Mouse (Mus musculus) right cerebral cortex, postnatal 36 days (tissue): ENCODE measurements around the gene Pank4.

Experiments
- DNase-seq, 2 experiments: peaks; one replicate each; pipeline ENCODE4 v3.0.0; 2022; ENCODE audit warnings: low spot score in 2 of 2, mixed read lengths in 1 of 2

Gene Pank4

GRCm38 (mm10) chr4:154943323-154944039 is 20.4 kb upstream of the Pank4 start:
- DNase-seq: no peak

- peak; percentile 45 to 76 for DNase-seq
Observed at GRCm38 (mm10) chr4:154944121-154944590, 19.8 kb upstream of the Pank4 start.

- DNase-seq: peak in 1 of 2 experiments; percentile 38
Observed at GRCm38 (mm10) chr4:154946319-154946718, 17.6 kb upstream of the Pank4 start.

- DNase-seq: peak in 1 of 2 experiments; percentile 30
Observed at GRCm38 (mm10) chr4:154948066-154948939, 15.6 kb upstream of the Pank4 start.

GRCm38 (mm10) chr4:154948940-154949588 is 14.9 kb upstream of the Pank4 start:
- no peak for DNase-seq

GRCm38 (mm10) chr4:154949589-154949982 is 14.3 kb upstream of the Pank4 start:
- no peak for DNase-seq

- no peak for DNase-seq
Observed at GRCm38 (mm10) chr4:154952461-154953241, 11.3 kb upstream of the Pank4 start.

GRCm38 (mm10) chr4:154956604-154957003 is 7.3 kb upstream of the Pank4 start:
- no peak for DNase-seq

- peak in 1 of 2 experiments; percentile 70 for DNase-seq
Observed at GRCm38 (mm10) chr4:154957289-154957993, 6.5 kb upstream of the Pank4 start.

GRCm38 (mm10) chr4:154958171-154958570 is 5.8 kb upstream of the Pank4 start:
- DNase-seq: peak; percentile 46 to 63

GRCm38 (mm10) chr4:154958621-154959020 is 5.3 kb upstream of the Pank4 start:
- DNase-seq: no peak

- DNase-seq: no peak
Observed at GRCm38 (mm10) chr4:154960021-154960689, 3.8 kb upstream of the Pank4 start.

- DNase-seq: peak; percentile 49 to 52
Observed at GRCm38 (mm10) chr4:154960690-154961225, 3.2 kb upstream of the Pank4 start, which contains the start of gene Hes5. TSS of gene Hes5 (plus strand) at chr4:154960923.

GRCm38 (mm10) chr4:154961226-154961738 is 2.6 kb upstream of the Pank4 start:
- DNase-seq: no peak

- no peak for DNase-seq
Observed at GRCm38 (mm10) chr4:154961911-154962310, 2.0 kb upstream of the Pank4 start.

- DNase-seq: no peak
Observed at GRCm38 (mm10) chr4:154962683-154963082, 1.2 kb upstream of the Pank4 start.

- peak in 1 of 2 experiments; percentile 56 for DNase-seq
Observed at GRCm38 (mm10) chr4:154963190-154963836, 610 bp upstream of the Pank4 start.

GRCm38 (mm10) chr4:154964581-154965235 is 785 bp downstream of the Pank4 start:
- DNase-seq: peak in 1 of 2 experiments; percentile 48
